Mouse (Mus musculus) hindbrain, embryonic 14.5 days (tissue): ENCODE data around the gene Tbccd1. TPM values are rescaled to one million over a fixed set of nuclear protein-coding genes. Genes with fewer than 3 reads are reported as not detected.
A peak's percentile ranks its signal among the peaks of the same experiment; 100 is the strongest.
"Not testable (repeated sequence)": the region's sequence is repeated elsewhere in the genome, so short reads cannot be mapped to it uniquely, and the experiment has no call there.

Experiments used
- ATAC-seq: fragments of 200-750 bp; cut with Nextera tagmentation; 2 replicates; pipeline ENCODE4 v1.8.0; 2017; ENCODE audit warnings: moderate number of reproducible peaks, mild to moderate bottlenecking, moderate TSS enrichment, moderate library complexity; ENCODE audit not compliant: low FRiP score
- DNase-seq: peaks from one replicate; pipeline ENCODE4 v3.0.0-alpha.2; 2015; ENCODE audit warnings: low spot score
- H3K27ac ChIP-seq: fragments of 300-500 bp; sonication (generic); 2 replicates; pipeline ENCODE4 v1.5.1; 2014; ENCODE audit warnings: mild to moderate bottlenecking, moderate library complexity
- H3K27me3 ChIP-seq: fragments of 300-500 bp; sonication (generic); 2 replicates; pipeline ENCODE4 v1.6.1; 2014; ENCODE audit warnings: mild to moderate bottlenecking, low read length, mixed read lengths; ENCODE audit not compliant: control insufficient read depth, insufficient read depth
- H3K36me3 ChIP-seq: fragments of 300-500 bp; sonication (generic); replicated peaks from 2 replicates; pipeline ENCODE4 v1.6.1; 2014; ENCODE audit not compliant: control insufficient read depth, insufficient read depth
- H3K4me1 ChIP-seq: fragments of 300-500 bp; sonication (generic); replicated peaks from 2 replicates; pipeline ENCODE4 v1.6.1; 2014; ENCODE audit warnings: antibody characterized with exemption, low read length, mixed read lengths; ENCODE audit not compliant: control insufficient read depth, insufficient read depth
- H3K4me2 ChIP-seq: fragments of 300-500 bp; sonication (generic); replicated peaks from 2 replicates; pipeline ENCODE4 v1.6.1; 2014; ENCODE audit warnings: mild to moderate bottlenecking, moderate library complexity
- H3K4me3 ChIP-seq: fragments of 300-500 bp; sonication (generic); replicated peaks from 2 replicates; pipeline ENCODE4 v1.5.1; 2014; ENCODE audit warnings: mild to moderate bottlenecking, low read length
- H3K9ac ChIP-seq: fragments of 300-500 bp; sonication (generic); 2 replicates; pipeline ENCODE4 v1.6.1; 2014
- H3K9me3 ChIP-seq: fragments of 300-500 bp; sonication (generic); 2 replicates; pipeline ENCODE4 v1.6.1; 2016; ENCODE audit warnings: low read length; ENCODE audit not compliant: control insufficient read depth
- WGBS: fragments of 180-500 bp; shearing (Covaris S2); extraction: QIAGEN DNeasy Blood & Tissue Kit; methylation state at CpG from one replicate; pipeline ENCODE4 v1.1.7; 2014; 5-methylcytosine and 5-hydroxymethylcytosine counted together
- polyA plus RNA-seq: library from polyadenylated mRNA; unstranded; fragments of >200 nt; fragmentation: Nextera tagmentation; extraction: Ambion mirVana; gene quantifications from 2 replicates; pipeline ENCODE4 v1.2.1, GENCODE M21; 2014

Gene Tbccd1
- polyA plus RNA-seq, 1 experiment from 2014 or later: 21.4 TPM

DNA sequence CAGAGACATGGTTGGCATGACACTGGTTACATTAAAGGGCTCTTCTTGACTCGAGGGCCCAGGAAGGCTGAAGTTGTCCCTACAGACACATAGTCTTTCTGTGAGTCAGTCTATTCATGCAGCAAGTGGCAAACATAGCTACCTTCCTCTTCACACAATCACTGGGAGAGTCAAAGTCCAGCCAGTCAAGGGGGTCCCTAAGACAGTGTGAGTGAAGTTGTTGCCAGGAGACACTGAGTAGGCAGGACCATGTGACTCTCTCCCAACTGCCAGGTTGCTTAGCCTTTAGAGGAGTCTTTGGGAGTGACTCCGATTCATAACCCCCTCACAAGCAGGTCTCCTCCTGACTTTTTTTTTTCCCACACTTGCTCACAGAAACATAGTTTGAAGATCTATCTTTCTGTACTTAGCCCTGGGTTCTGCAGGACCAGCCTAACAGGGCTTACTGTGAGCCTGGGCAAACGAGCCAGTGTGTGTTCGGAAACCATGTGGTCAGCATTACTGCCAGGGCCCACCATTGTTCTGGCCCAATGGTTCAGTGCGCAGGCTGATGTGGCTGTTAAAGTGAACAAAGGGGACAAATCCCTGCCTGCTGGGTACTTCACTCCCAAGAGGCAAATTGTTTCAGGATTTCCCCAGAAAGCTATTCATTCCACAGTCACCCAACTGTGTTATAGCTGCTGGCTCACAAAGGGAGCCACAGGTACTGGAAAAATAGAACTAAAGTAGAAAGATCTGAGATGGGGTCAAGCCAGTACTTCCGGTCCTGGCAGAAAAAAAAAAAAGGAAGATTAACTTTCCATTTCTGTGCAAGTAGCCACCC lies 57.2 kb downstream of the Tbccd1 start:
- Histone ChIP-seq H3K27ac (no peak overlapping the region), H3K9me3 (no peaks in the 10 kb centered on the region), H3K36me3 (no peaks in the 10 kb centered on the region), H3K27me3 (peaks cover 49% of the 10 kb centered on the region), H3K4me1 (0 out of 2 replicates have a peak, but pooled peaks cover 3% of the 10 kb centered on the region), H3K9ac (no peak overlapping the region), H3K4me2 (no peak overlapping the region), H3K4me3 (no peak overlapping the region)
- ATAC-seq (peak; percentile 77; the same call in 1 of the 2 replicates), DNase-seq (peak; percentile 51)
- 9% methylated on average over 6 of the region's 6 CpGs for WGBS

DNA sequence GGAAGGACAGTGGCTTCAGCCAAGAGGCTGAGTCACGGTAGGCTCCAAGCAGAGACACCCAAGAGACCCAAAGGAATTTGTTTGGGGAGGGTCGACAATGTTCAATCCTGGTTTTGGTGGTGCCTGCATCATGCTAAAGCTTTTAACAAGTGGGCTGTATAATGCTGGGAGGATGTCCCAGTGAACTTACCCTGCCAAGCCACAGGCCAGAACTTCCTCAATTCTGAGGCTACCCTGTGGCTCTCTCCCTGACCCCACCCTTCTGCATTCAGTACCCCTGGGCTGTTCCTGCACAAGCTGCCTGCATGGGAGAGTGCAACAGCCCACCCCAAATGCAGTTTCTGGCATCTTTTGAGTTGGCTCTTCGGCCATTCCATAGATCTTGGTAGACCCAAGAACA lies 58.9 kb downstream of the Tbccd1 start:
- Histone ChIP-seq H3K9ac (no peak overlapping the region), H3K4me1 (0 out of 2 replicates have a peak, but pooled peaks cover 3% of the 10 kb centered on the region), H3K27me3 (peaks cover 54% of the 10 kb centered on the region), H3K4me2 (no peak overlapping the region), H3K36me3 (no peaks in the 10 kb centered on the region), H3K4me3 (no peak overlapping the region), H3K9me3 (no peaks in the 10 kb centered on the region), H3K27ac (no peak overlapping the region)
- DNase-seq: no peak
- ATAC-seq: no peak
- WGBS: 87% methylated on average over 3 of the region's 3 CpGs

DNA sequence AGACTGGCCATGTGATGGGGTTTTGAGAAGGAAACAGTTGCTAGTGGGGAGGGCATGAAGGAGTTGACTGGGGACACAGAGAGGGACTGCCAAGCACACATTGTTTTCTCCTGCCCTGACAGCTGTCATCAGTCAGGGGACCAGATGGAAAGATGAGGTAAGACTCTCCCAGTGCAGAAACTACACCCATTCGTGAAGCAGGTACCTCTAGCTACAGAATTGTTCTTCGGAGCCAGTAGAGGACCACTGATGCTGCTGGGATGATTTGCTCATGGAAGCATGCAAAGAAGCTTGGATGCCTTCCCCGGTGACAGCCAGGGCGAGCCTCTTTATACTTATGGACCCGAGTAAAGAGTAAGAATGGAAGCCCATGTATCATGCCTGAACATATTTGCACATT lies 59.9 kb downstream of the Tbccd1 start:
- DNase-seq (no peak), ATAC-seq (no peak)
- Histone ChIP-seq H3K4me3 (no peak overlapping the region), H3K27ac (no peak overlapping the region), H3K36me3 (no peaks in the 10 kb centered on the region), H3K9ac (no peak overlapping the region), H3K4me1 (0 out of 2 replicates have a peak, but pooled peaks cover 3% of the 10 kb centered on the region), H3K4me2 (no peak overlapping the region), H3K9me3 (no peaks in the 10 kb centered on the region), H3K27me3 (peaks cover 52% of the 10 kb centered on the region)
- 83% methylated on average over 5 of the region's 5 CpGs for WGBS

DNA sequence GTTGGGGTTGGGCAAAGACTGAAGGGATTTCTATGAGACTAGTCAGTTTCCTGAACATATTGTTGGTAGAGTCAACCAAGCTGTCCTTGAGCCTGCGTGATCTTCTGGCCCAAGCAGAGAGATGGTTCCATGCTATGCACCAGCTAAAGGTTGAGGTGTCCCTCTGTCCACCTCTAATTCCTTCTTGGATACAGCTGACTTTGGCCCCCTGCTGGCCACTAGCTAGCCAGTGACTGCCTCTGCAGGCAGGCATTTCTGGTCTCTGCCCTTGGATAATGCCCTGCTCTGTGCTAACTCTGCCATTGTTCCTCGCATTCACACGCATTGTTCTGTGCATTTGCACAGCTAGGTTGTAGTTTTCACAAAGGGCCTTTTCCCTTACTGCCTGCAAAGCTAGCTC lies 62.0 kb downstream of the Tbccd1 start:
- Histone ChIP-seq H3K36me3 (no peaks in the 10 kb centered on the region), H3K9me3 (no peaks in the 10 kb centered on the region), H3K9ac (no peak overlapping the region), H3K4me1 (0 out of 2 replicates have a peak, but pooled peaks cover 3% of the 10 kb centered on the region), H3K27ac (no peak overlapping the region), H3K4me2 (no peak overlapping the region), H3K4me3 (no peak overlapping the region), H3K27me3 (peaks cover 46% of the 10 kb centered on the region)
- DNase-seq: no peak
- no peak for ATAC-seq
- 48% methylated on average over 3 of the region's 3 CpGs for WGBS

DNA sequence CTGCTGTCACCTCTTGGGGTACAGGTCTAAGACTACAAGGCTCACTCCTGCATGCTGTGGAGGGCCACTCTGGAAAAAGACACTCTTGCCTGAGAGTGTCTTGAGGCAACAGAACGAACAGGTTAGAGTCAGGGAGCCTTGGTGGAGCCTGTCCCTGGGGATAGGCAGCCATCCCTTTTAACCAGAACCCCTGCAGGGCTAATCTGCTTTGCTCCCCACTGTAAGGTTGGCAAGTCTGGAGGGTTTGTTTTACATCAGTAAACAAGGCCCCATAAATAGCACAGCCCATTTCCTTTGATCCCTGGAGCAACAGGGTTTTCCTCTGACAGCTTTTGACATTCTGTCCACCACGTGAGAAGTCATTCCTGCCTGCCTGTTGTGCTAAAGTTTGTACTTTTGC lies 66.2 kb downstream of the Tbccd1 start:
- 7% methylated on average over 2 of the region's 2 CpGs for WGBS

DNA sequence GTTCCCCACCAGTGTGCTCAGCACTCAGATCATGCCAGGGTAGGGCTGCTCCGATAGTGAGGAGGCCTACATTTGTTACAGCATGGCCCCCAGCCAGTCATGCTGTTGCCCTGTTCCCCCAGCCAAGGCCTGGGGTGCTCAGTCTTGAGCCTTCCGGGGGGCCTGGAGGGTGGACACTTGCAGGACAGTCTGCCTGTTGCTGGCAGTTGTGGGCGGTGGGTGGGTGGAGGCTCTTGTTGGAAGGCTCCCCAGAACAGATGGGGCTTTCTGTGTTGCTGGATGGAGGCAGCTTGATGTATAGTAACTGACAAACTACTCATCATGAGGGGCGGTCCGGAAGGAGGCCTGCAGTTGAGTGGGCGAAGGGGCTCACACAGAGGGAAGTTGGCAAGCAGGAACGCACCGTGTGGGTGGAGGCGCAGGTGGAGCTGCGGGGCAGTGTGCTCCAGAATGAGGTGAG lies 67.5 kb downstream of the Tbccd1 start:
- 55% methylated on average over 10 of the region's 10 CpGs for WGBS
- H3K9ac ChIP-seq: no peak overlapping the region
- ATAC-seq (peak; percentile 68; the same call in 1 of the 2 replicates), DNase-seq (no peak)
- H3K27me3 ChIP-seq: peaks cover 15% of the 10 kb centered on the region; the same call in 1 of the 2 replicates
- H3K36me3 ChIP-seq: no peaks in the 10 kb centered on the region
- H3K4me3 ChIP-seq: no peak overlapping the region
- H3K4me1 ChIP-seq: no peaks in the 10 kb centered on the region
- no peaks in the 10 kb centered on the region for H3K9me3 ChIP-seq
- no peak overlapping the region for H3K27ac ChIP-seq
- H3K4me2 ChIP-seq: no peak overlapping the region

More for the DNA sequence above, 66.2 kb downstream of the Tbccd1 start:
- no peaks in the 10 kb centered on the region for H3K36me3 ChIP-seq
- H3K27ac ChIP-seq: no peak overlapping the region
- DNase-seq (no peak), ATAC-seq (no peak)
- no peak overlapping the region for H3K4me2 ChIP-seq
- no peaks in the 10 kb centered on the region for H3K4me1 ChIP-seq
- no peak overlapping the region for H3K9ac ChIP-seq
- H3K27me3 ChIP-seq: peaks cover 23% of the 10 kb centered on the region
- no peak overlapping the region for H3K4me3 ChIP-seq
- H3K9me3 ChIP-seq: no peaks in the 10 kb centered on the region

DNA sequence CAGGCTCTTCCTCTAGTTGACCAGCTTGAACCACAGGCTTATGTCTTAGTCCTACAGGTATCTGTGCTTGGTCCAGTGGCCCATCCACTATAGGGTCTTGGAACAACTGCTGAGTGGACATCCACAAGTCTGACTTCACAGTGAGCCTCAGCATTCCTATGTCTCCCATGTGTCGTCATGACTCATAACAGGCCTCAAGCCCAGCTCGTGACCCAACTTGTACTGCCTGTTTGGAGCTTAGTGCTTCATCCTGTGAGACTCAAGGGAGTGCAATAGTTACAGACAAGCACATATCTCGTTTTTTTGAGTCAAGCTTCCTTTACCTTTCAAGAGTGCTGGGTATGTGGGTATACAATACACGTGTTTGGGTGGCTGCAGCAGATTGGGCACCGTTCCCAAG lies 74.8 kb downstream of the Tbccd1 start:
- Histone ChIP-seq H3K9me3 (no peaks in the 10 kb centered on the region), H3K4me1 (no peaks in the 10 kb centered on the region), H3K9ac (no peak overlapping the region), H3K4me3 (no peak overlapping the region), H3K27ac (no peak overlapping the region), H3K36me3 (no peaks in the 10 kb centered on the region), H3K4me2 (no peak overlapping the region), H3K27me3 (no peaks in the 10 kb centered on the region)
- WGBS: 81% methylated on average over 5 of the region's 5 CpGs
- ATAC-seq: no peak
- DNase-seq: no peak

DNA sequence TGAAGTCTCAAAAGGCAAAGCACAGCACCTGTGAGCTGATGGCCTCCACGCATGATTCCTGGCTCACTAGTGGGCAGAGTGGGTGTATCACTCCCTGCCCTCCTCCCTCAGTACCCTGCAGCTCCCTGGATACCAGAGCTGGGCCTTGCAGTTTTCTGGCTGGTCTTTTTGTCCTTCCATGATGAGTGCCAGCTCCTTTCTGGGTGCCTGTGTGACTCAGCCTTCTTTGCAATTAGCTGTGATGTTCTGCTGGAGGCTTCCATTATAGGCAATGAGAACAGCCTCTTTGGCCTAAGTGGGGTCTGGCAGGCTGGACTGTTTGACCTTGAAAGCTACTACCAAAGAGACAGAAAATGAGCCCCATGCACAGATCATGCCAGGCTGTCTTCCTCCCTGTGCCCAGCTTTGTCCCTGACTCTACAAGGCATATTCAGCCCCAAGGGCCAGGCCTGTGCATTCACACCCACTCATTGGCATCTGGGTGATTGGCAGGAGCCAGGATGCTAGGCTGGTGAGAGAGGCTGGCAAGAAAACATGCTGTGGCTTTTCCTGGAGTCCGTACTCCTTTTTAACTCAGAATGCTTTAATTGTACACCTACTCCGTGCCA lies 78.1 kb downstream of the Tbccd1 start:
- H3K4me1 ChIP-seq: no peaks in the 10 kb centered on the region
- WGBS: 95% methylated on average over 3 of the region's 3 CpGs
- H3K27me3 ChIP-seq: no peaks in the 10 kb centered on the region
- no peak overlapping the region for H3K4me3 ChIP-seq
- ATAC-seq (no peak), DNase-seq (no peak)
- no peak overlapping the region for H3K9ac ChIP-seq
- no peak overlapping the region for H3K4me2 ChIP-seq
- H3K36me3 ChIP-seq: no peaks in the 10 kb centered on the region
- no peaks in the 10 kb centered on the region for H3K9me3 ChIP-seq
- H3K27ac ChIP-seq: no peak overlapping the region

DNA sequence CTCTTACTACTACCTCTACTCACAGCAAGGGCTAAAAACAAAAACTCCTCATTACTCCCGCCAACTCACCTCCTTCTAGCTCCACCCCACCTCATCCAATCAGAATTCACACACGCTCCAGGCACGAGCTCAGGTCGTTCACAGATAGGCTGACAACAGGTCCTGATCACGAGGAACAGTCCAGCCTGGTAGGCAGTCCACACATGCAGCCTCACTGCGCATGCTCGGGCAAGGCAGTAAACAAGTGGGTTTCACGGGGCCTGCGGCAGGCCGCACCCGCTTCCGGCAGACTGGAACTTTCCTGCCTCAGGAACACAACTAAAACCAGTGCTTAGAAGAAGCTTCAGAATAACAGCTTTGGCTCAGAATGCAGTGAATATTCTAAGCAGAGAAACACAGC lies 79.2 kb downstream of the Tbccd1 start:
- not testable (repeated sequence) for DNase-seq, H3K4me3 ChIP-seq
- 92% methylated on average over 12 of the region's 12 CpGs for WGBS

More for the DNA sequence above, 79.2 kb downstream of the Tbccd1 start:
- not testable (repeated sequence) for H3K4me2 ChIP-seq, H3K9ac ChIP-seq, H3K9me3 ChIP-seq, ATAC-seq, H3K27me3 ChIP-seq, H3K4me1 ChIP-seq, H3K27ac ChIP-seq, H3K36me3 ChIP-seq
